Mouse (Mus musculus): ENCODE results near the gene Cacnb4.

GRCm38 (mm10) chr2:52613888-52614287, 62.7 kb downstream of the Cacnb4 start:
- TF ChIP-seq CTCF (IDR thresholded peaks at IDR 0.05; ENCODE audit: extremely low read depth, insufficient read depth, insufficient read length, insufficient replicate concordance) = no peak
- no peak for TF ChIP-seq POLR2A (IDR thresholded peaks at IDR 0.05; ENCODE audit: low read depth, low read length)
